Mouse (Mus musculus): ENCODE data around the gene 4931440F15Rik.
"Not testable (repeated sequence)": the region's sequence is repeated elsewhere in the genome, so short reads cannot be mapped to it uniquely, and the experiment has no call there.

Gene 4931440F15Rik

GRCm38 (mm10) chr11:29825271-29825718, at the start of gene 4931440F15Rik:
TSS of gene 4931440F15Rik (minus strand) at chr11:29825668.
- DNase-seq (ENCODE audit: extremely low read depth, low read depth), result not testable (repeated sequence)

DNA sequence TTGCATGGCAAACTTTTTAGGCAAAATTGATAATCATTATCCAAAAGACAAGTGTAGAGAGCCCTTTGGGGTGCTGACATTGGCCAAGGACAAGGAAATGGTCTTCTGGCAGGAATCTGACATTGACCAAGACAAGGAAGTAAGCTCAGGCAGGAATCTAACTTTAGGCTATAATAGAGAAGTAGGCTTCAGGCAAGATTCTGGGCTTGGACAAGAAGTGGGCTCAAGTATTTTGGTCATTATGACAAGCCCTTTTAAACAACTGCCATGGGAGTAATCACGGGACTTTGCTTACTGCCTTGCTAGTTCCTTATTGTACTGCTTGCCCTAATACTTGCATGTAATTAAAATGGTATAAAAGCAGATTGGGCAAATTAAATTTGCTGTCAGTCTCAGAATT, 49.3 kb upstream of the 4931440F15Rik start:
- not testable (repeated sequence) for DNase-seq (ENCODE audit: extremely low read depth, low read depth)

DNA sequence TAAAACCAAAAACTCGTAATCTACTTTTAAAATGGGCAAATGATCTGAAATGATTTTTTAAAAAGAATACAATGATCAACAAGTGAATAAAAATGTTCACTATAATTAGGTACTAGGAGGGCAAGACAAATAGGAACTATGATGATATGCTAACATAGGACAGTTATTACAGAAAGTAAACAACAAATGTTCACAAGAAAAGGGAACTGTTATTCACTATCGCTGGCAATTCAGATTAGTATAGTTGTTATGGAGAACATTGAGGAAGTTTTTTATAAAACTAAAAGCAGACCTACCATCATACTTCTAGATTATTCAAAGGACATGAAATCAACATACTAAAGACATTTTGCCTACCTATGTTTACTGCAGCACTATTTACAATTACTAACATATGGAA, 44.7 kb upstream of the 4931440F15Rik start:
- DNase-seq (ENCODE audit: extremely low read depth, low read depth), result peak; percentile 36

DNA sequence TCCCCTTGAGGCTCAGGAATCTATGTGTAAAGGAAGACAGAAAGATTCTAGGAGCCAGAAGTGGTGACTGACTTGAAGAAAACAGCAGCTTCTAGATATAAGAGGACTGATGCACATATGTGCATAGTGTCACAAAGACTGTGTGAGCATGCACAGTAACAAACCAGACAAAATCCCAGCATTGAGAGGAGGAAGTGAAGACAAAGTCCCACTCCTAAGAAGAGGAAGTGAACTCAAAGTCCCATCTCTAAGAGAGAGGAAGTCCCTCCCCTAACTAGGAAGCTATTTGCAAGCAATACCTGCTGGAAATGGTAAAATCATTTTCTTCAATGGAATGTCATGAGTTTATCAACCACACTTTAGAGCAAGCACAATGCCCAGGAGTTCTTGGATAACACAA, 38.8 kb upstream of the 4931440F15Rik start:
- DNase-seq (ENCODE audit: extremely low read depth, low read depth), result peak; percentile 33

DNA sequence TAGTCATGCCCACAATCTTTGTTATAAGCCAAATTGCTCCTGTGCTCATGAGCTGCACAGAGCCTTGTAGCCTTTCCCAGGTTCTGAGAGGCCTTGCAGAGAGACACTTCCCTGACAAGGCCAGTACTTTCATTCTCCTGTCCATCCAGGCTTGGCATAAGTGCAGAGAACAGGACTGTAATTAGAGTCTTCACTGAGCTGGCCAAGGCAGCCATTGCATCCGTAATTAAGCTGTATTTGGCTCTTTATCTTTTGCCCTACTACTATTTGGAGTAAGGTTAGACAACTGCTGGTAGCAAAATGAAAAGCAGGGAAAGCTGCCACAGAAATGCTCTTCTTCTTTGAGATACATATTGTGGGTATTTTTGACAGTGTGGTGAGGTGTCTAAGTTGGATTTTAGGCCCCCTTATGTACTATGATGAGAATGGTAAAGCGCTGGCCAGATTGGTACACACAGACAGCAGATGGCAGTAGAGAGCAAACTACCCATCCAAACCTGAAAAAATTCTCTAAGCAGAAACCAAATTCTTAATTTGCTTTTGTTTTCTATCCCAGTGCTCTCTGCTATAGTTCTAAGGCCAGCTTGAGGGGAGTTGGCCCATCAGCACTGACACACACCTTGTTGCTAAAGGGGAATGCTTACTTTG, 36.4 kb upstream of the 4931440F15Rik start:
- peak; percentile 31 for DNase-seq (ENCODE audit: extremely low read depth, low read depth)

GRCm38 (mm10) chr11:29861040-29861439, 35.6 kb upstream of the 4931440F15Rik start:
- DNase-seq (ENCODE audit: extremely low read depth, low read depth), result no peak

DNA sequence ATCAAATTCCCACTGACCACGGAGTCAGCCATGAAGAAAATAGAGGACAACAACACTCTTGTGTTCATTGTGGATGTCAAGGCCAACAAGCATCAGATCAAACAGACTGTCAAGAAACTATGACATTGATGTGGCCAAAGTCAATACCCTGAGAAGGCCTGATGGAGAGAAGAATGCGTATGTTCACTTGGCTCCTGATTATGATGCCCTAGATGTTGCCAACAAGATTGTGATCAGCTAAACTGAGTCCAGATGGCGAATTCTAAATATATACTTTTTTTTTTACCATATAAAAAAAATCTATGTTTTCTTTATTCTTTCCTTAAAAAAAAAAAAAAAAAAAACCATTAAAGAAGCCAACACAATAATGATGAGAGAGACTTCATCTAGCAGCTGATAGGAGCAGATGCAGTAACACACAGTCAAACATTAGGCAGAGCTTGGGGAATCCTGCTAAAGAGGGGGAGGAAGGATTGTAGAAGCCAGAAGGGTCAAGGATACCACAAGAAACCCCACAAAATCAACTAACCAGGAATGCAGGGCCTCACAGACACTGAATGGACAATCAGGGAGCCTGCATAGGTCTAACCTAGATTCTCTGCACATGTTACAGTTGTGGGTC, 15.2 kb upstream of the 4931440F15Rik start:
- DNase-seq (ENCODE audit: extremely low read depth, low read depth), result no peak

- no peak for DNase-seq (ENCODE audit: extremely low read depth, low read depth)
Measured at GRCm38 (mm10) chr11:29839781-29840180, 14.3 kb upstream of the 4931440F15Rik start.

DNA sequence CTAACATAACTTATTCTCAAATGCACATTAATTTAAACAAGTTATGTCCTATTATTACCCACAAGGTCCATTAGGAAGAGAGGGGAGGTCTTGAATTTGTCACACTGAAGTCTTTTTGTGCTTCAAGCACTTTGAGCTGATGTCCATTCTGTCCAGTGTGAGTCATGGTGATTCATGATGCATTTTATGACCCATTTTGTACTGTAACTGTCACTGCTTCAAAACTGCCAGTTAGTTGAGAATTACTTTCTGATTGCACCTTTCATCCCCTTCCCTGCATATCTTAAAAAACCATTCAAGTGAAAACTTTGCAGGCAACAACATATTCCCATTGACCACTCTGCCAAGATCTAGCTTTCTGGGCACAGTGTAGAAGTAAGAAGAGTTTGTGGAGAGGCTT, 11.6 kb upstream of the 4931440F15Rik start:
- DNase-seq (ENCODE audit: extremely low read depth, low read depth), result no peak

- no peak for DNase-seq (ENCODE audit: extremely low read depth, low read depth)
Measured at GRCm38 (mm10) chr11:29827729-29828128, 2.3 kb upstream of the 4931440F15Rik start.

DNA sequence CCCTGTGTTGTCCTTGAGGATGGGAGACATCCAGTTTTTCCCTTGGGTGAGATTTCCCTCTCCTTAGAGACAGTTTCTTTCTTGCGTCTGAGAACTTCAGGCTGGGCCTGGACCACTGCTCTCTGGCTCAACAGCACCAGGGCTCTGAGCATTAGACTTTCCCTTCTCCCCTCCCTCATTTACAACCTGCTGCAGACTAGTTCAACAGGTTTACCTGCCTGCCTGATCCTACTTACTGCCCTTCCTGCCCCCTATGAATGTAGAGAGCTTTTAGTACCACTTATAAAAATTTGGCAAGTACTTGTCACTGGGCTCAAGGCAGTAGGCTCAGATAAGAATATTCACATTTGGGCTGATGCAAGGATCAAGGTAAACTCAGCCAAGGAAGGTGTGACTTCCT, 533 bp upstream of the 4931440F15Rik start:
- no peak for DNase-seq (ENCODE audit: extremely low read depth, low read depth)

GRCm38 (mm10) chr11:29824474-29825270, 796 bp downstream of the 4931440F15Rik start:
- not testable (repeated sequence) for DNase-seq (ENCODE audit: extremely low read depth, low read depth)

- DNase-seq (ENCODE audit: extremely low read depth, low read depth), result no peak
Measured at GRCm38 (mm10) chr11:29823141-29823540, 2.3 kb downstream of the 4931440F15Rik start.

- no peak for DNase-seq (ENCODE audit: extremely low read depth, low read depth)
Measured at GRCm38 (mm10) chr11:29815670-29816069, 9.8 kb downstream of the 4931440F15Rik start.

GRCm38 (mm10) chr11:29815261-29815660, 10.2 kb downstream of the 4931440F15Rik start:
- peak; percentile 97 for DNase-seq (ENCODE audit: extremely low read depth, low read depth)

DNA sequence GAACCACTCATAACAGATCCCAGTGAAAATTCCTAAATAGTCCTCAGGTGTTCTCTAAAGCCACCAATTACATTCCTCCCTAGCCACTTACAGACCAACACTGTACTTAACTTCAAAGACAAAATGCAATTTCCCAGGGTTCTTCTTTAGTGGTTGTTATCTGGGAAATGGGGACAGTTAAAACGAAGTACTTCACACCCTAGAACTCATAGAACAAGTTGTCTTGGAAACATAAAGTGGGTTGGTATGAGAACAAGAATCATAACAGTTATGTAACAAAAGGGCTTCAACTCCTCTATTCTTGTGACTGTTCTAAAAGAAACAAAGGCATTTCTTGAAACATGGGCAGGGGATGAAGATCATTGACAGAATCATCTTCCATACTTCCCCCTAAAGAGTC, 12.2 kb downstream of the 4931440F15Rik start:
- no peak for DNase-seq (ENCODE audit: extremely low read depth, low read depth)

DNA sequence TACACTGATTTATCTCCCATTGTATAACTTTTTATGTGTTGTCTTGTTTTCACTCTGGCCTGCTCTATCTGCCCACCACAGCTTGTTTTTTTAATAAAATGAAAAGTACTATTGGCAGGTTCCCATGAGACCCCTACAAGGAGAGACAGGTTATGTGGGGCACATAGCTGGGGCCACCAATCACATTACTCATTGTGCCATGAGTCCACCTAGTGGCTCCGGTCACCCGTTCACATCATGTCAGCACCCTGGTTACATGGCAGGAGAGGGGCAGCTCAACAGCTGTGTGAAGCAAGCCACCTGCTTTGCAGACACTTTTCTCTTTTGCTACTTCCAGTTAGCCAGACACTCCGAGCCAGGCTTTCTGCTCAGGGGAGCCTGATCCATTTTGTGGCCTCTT, 13.0 kb downstream of the 4931440F15Rik start:
- DNase-seq (ENCODE audit: extremely low read depth, low read depth), result no peak

- no peak for DNase-seq (ENCODE audit: extremely low read depth, low read depth)
Measured at GRCm38 (mm10) chr11:29810324-29810723, 15.1 kb downstream of the 4931440F15Rik start.

DNA sequence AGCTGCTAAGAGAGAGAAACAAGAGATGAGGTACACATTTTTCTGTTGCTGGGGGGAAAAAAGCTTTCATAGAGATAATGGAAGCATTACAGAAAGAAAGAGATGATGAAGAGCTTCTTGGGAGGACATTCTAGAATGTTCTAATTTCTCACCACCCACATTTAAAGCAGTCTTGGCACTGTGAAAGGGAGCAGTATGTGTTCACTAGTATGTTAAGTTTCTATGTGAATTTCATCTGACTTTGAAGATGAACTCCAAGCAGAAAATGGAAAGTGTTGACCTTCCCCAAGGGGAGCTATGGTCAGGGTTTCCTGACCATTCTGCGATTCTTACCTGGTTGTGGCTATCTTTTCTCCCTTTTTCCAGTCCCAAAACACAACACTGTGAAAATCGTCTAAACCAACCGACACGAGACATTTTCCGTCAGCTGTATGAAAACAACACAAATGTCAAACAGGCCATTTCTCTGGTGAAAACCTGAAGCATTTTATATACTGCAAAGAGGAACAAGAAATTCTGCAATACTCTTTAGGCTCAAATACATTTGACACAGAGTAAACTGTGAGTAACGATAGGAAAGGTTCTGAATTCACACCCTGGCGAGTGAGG, 16.4 kb downstream of the 4931440F15Rik start:
- DNase-seq (ENCODE audit: extremely low read depth, low read depth), result no peak

DNA sequence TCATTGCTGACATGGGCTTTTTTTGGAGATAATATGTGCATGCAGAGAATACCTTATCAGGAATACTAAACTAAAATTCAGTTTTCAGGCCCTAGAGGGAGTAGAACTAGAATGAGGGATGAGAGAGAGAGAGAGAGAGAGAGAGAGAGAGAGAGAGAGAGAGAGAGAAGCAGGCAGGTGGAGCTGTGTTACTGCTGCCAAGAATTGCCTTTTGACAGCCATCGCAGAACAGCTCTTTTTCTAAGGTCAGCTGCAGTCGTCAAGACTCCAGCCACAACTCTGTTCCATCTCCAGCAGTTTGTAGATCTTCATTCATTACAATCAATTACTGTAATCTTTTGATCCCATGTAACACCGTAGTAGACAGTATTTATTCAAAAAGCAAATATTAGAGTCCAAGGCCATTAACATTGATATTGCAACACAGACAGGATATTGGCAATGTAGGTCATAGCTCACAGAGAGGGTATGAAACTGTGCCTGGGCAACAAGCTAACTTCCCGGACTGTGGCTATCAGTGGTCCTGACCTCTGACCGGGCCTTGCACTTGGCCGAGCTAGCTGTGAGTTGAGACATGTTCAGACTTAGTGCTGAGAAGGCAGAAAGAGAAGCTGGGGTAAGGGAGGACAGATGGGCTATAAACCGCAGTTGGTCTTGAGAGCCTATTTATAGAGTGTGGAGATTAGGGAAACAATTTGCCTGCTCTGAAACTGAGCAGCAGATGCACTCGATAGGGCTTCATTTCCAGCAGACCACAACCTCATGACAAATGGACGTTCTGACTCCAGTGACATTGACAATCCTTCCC, 17.1 kb downstream of the 4931440F15Rik start:
- no peak for DNase-seq (ENCODE audit: extremely low read depth, low read depth)

GRCm38 (mm10) chr11:29807325-29807724, 18.1 kb downstream of the 4931440F15Rik start:
- no peak for DNase-seq (ENCODE audit: extremely low read depth, low read depth)
